Mouse (Mus musculus) layer of hippocampus, postnatal 14 days (tissue): ENCODE measurements around the gene Spesp1. TPM values are rescaled to one million over a fixed set of nuclear protein-coding genes. Genes with fewer than 3 reads are reported as not detected.

ENCODE experiments used
- DNase-seq, 2 experiments: peaks; one replicate each; pipeline ENCODE4 v3.0.0; 2021 to 2022; ENCODE audit warnings: low spot score in 2 of 2, mixed read lengths in 1 of 2
- long read RNA-seq, 2 experiments: library from polyadenylated mRNA; stranded (forward); transcript quantifications; one replicate each; pipeline ENCODE4 v2.0.0; 2021
- total RNA-seq, 2 experiments: library from RNA; stranded (reverse); gene quantifications; 2 replicates each; pipeline ENCODE4 v1.2.3; 2021

The Spesp1 gene
- total RNA-seq = under 1 TPM in 1 of 2 experiments, not detected in 1; 0.09 TPM
- long read RNA-seq, experiment 1 = 0 reads
- long read RNA-seq, experiment 2 = 0 reads

- no peak for DNase-seq
Measured at GRCm38 (mm10) chr9:62281991-62282390, at the start of gene Spesp1. Spesp1 (minus strand) TSS chr9:62282208.

GRCm38 (mm10) chr9:62325965-62326364 lies 44.0 kb upstream of the Spesp1 start:
- DNase-seq = no peak

- no peak for DNase-seq
Measured at GRCm38 (mm10) chr9:62323816-62324215, 41.8 kb upstream of the Spesp1 start.

GRCm38 (mm10) chr9:62318729-62319128 lies 36.7 kb upstream of the Spesp1 start:
- DNase-seq = no peak

GRCm38 (mm10) chr9:62315556-62315955 lies 33.5 kb upstream of the Spesp1 start:
- DNase-seq = peak; percentile 14 to 37

GRCm38 (mm10) chr9:62296891-62297290 lies 14.9 kb upstream of the Spesp1 start:
- no peak for DNase-seq

- DNase-seq = peak; percentile 83 to 91
Measured at GRCm38 (mm10) chr9:62295006-62295698, 13.1 kb upstream of the Spesp1 start.

- no peak for DNase-seq
Measured at GRCm38 (mm10) chr9:62287633-62288025, 5.6 kb upstream of the Spesp1 start.

- peak; percentile 67 to 86 for DNase-seq
Measured at GRCm38 (mm10) chr9:62286967-62287632, 5.1 kb upstream of the Spesp1 start.

- peak in 1 of 2 experiments; percentile 24 for DNase-seq
Measured at GRCm38 (mm10) chr9:62284266-62284665, 2.3 kb upstream of the Spesp1 start.

- DNase-seq = no peak
Measured at GRCm38 (mm10) chr9:62276899-62277298, 5.1 kb downstream of the Spesp1 start.

- no peak for DNase-seq
Measured at GRCm38 (mm10) chr9:62270775-62271399, 11.1 kb downstream of the Spesp1 start.

GRCm38 (mm10) chr9:62269161-62269560 lies 12.8 kb downstream of the Spesp1 start:
- no peak for DNase-seq

GRCm38 (mm10) chr9:62265278-62265677 lies 16.7 kb downstream of the Spesp1 start:
- DNase-seq = no peak

GRCm38 (mm10) chr9:62263652-62264051 lies 18.4 kb downstream of the Spesp1 start:
- no peak for DNase-seq

- DNase-seq = no peak
Measured at GRCm38 (mm10) chr9:62261406-62261805, 20.6 kb downstream of the Spesp1 start.

- no peak for DNase-seq
Measured at GRCm38 (mm10) chr9:62261006-62261405, 21.0 kb downstream of the Spesp1 start.

- no peak for DNase-seq
Measured at GRCm38 (mm10) chr9:62258005-62258404, 24.0 kb downstream of the Spesp1 start.

- no peak for DNase-seq
Measured at GRCm38 (mm10) chr9:62255896-62256576, 26.0 kb downstream of the Spesp1 start.

GRCm38 (mm10) chr9:62253736-62254443 lies 28.1 kb downstream of the Spesp1 start:
- DNase-seq = no peak

GRCm38 (mm10) chr9:62250296-62250695 lies 31.7 kb downstream of the Spesp1 start:
- DNase-seq = no peak
